10 mouse cellular contexts compared by ENCODE assay signal in genomic region chr5:91074026-91074425, GRCm38 (mm10). TPM values are rescaled to one million over a fixed set of nuclear protein-coding genes. Genes with fewer than 3 reads are reported as not detected.
A peak's percentile ranks its signal among the peaks of the same experiment; 100 is the strongest.
DNase-seq lines count a peak whose midpoint lies in the region; ATAC-seq and TF ChIP-seq lines count a peak whose summit lies in the region.
"Had no signal": no experiment of that assay in that cellular context is flagged by ENCODE, and none has a peak within 500 bp of the region (broad histone marks: within the 10 kb centered on the region; RNA-seq: fewer than 3 reads in every experiment).

No protein-coding gene starts in this region.

- no peak for TF ChIP-seq POLR2A in testis, adult 2 months (IDR thresholded peaks at IDR 0.05; ENCODE audit: control insufficient read depth, low read depth, low read length)

- no peaks in the 10 kb centered on the region for H3K27me3 ChIP-seq in testis, adult 2 months (ENCODE audit: control insufficient read depth, insufficient read depth, low read length)
- H3K27me3 ChIP-seq in heart, postnatal 0 days (ENCODE audit: control insufficient read depth, insufficient read depth, low read length): 0 out of 2 replicates have a peak, but pooled peaks cover 2% of the 10 kb centered on the region
- H3K27me3 ChIP-seq in liver, postnatal 0 days (ENCODE audit: insufficient read depth, low read length): peaks cover 11% of the 10 kb centered on the region
- 0 out of 2 replicates have a peak, but pooled peaks cover 9% of the 10 kb centered on the region for H3K27me3 ChIP-seq in stomach, embryonic 15.5 days (replicated peaks)

- TF ChIP-seq CTCF in testis, adult 2 months (IDR thresholded peaks at IDR 0.05; ENCODE audit: control insufficient read depth, insufficient read depth, insufficient replicate concordance, low read depth, low read length): no peak
- no peak for TF ChIP-seq CTCF in heart, postnatal 0 days (IDR thresholded peaks at IDR 0.05; ENCODE audit: low read depth)
- TF ChIP-seq CTCF in liver, postnatal 0 days (IDR thresholded peaks at IDR 0.05; ENCODE audit: low read depth): no peak

- H3K36me3 ChIP-seq in testis, adult 2 months (ENCODE audit: control insufficient read depth, insufficient read depth, low read length): no peaks in the 10 kb centered on the region
- no peaks in the 10 kb centered on the region for H3K36me3 ChIP-seq in heart, postnatal 0 days (replicated peaks; ENCODE audit: control insufficient read depth, insufficient read depth, low read length)
- H3K36me3 ChIP-seq in liver, postnatal 0 days (replicated peaks; ENCODE audit: insufficient read depth, low read length): no peaks in the 10 kb centered on the region
- H3K36me3 ChIP-seq in stomach, embryonic 15.5 days: no peaks in the 10 kb centered on the region

- ATAC-seq in heart, postnatal 0 days (ENCODE audit: insufficient read depth, low read depth): peak; percentile 55
- ATAC-seq in liver, postnatal 0 days: no peak
- ATAC-seq in stomach, embryonic 15.5 days (ENCODE audit: insufficient read depth, low FRiP score, low read depth): no peak
- no peak for ATAC-seq in megakaryocyte, adult 5-6 weeks (ENCODE audit: poor library complexity, severe bottlenecking)

- H3K4me2 ChIP-seq in heart, postnatal 0 days (ENCODE audit: low read depth, low read length): peak overlapping the region; percentile 67
- H3K4me2 ChIP-seq in liver, postnatal 0 days (ENCODE audit: low read depth, low read length): peak overlapping the region; percentile 32; the same call in 1 of the 2 replicates
- H3K4me2 ChIP-seq in stomach, embryonic 15.5 days: peak overlapping the region; percentile 55

- DNase-seq in testis, postnatal 14 days (ENCODE audit: low spot score): no peak
- peak; percentile 19 for DNase-seq in heart, postnatal 0 days (ENCODE audit: low spot score)
- DNase-seq in liver, postnatal 0 days: no peak
- DNase-seq in spleen, adult 12 weeks (ENCODE audit: low spot score): no peak
- no peak for DNase-seq in frontal cortex, postnatal 10 days (ENCODE audit: low spot score in 2 of 2)

- no peak overlapping the region for H3K9ac ChIP-seq in heart, postnatal 0 days (replicated peaks; ENCODE audit: low read depth, low read length)
- H3K9ac ChIP-seq in liver, postnatal 0 days (replicated peaks): no peak overlapping the region
- no peak overlapping the region for H3K9ac ChIP-seq in stomach, embryonic 15.5 days

- H3K9me3 ChIP-seq in heart, postnatal 0 days (replicated peaks; ENCODE audit: control insufficient read depth, low read length): no peaks in the 10 kb centered on the region
- no peaks in the 10 kb centered on the region for H3K9me3 ChIP-seq in liver, postnatal 0 days (ENCODE audit: low read length)
- H3K9me3 ChIP-seq in stomach, embryonic 15.5 days: no peaks in the 10 kb centered on the region

- WGBS in heart, postnatal 0 days: 29% methylated on average over 8 of the region's 8 CpGs
- WGBS in liver, postnatal 0 days (ENCODE audit: insufficient replicate concordance): 32% methylated on average over 8 of the region's 8 CpGs
- WGBS in stomach, embryonic 15.5 days: 27% methylated on average over 8 of the region's 8 CpGs

- H3K27ac ChIP-seq in testis, adult 2 months (ENCODE audit: control insufficient read depth, insufficient read depth, low read depth, low read length): peak overlapping the region; percentile 12; the same call in 1 of the 2 replicates
- peak overlapping the region; percentile 2; the same call in 1 of the 2 replicates for H3K27ac ChIP-seq in heart, postnatal 0 days (ENCODE audit: low read depth)
- no peak overlapping the region for H3K27ac ChIP-seq in liver, postnatal 0 days (ENCODE audit: low read depth)
- no peak overlapping the region for H3K27ac ChIP-seq in stomach, embryonic 15.5 days

- peaks cover 7% of the 10 kb centered on the region for H3K4me1 ChIP-seq in testis, adult 2 months (ENCODE audit: control insufficient read depth, insufficient read depth, low read length)
- peaks cover 6% of the 10 kb centered on the region; the same call in 1 of the 2 replicates for H3K4me1 ChIP-seq in heart, postnatal 0 days (ENCODE audit: control insufficient read depth, insufficient read depth)
- H3K4me1 ChIP-seq in liver, postnatal 0 days (ENCODE audit: insufficient read depth): no peaks in the 10 kb centered on the region
- peaks cover 4% of the 10 kb centered on the region for H3K4me1 ChIP-seq in stomach, embryonic 15.5 days

- peak overlapping the region; percentile 58 for H3K4me3 ChIP-seq in testis, adult 2 months (ENCODE audit: control insufficient read depth, low read depth, low read length)
- H3K4me3 ChIP-seq in heart, postnatal 0 days (ENCODE audit: low read depth, low read length): peak overlapping the region; percentile 47
- 0 out of 2 replicates have a peak overlapping the region, but pooled peaks have one; percentile 19 for H3K4me3 ChIP-seq in liver, postnatal 0 days (ENCODE audit: low read depth, low read length)
- H3K4me3 ChIP-seq in stomach, embryonic 15.5 days (replicated peaks): peak overlapping the region; percentile 39
- H3K4me3 ChIP-seq: erythroblast, embryonic 14.5 days had no signal

- no peak for TF ChIP-seq EP300 in heart, postnatal 0 days (IDR thresholded peaks at IDR 0.05; ENCODE audit: low read depth)
- no peak for TF ChIP-seq EP300 in liver, postnatal 0 days (IDR thresholded peaks at IDR 0.05; ENCODE audit: low read depth)

RNA-seq across cellular contexts. Expression of gene Ereg, which starts 0.4 kb away (rescaled TPM):
- polyA plus RNA-seq in testis, adult 2 months (2012; rRNA removed): not detected in 2 replicates
- 0.34 TPM in 1 of 2 replicates, not detected in the other for total RNA-seq in heart, postnatal 0 days (2014; rRNA removed; ENCODE audit: low replicate concordance)
- polyA plus RNA-seq in heart, postnatal 0 days (2015; fragmentation: Nextera tagmentation; extraction: Ambion mirVana): 0.04 and 0.10 TPM in 2 replicates
- polyA plus RNA-seq in liver, postnatal 0 days (2015; fragmentation: Nextera tagmentation; extraction: Ambion mirVana): 0.02 and 0.04 TPM in 2 replicates
- polyA plus RNA-seq in stomach, embryonic 15.5 days (2015; fragmentation: Nextera tagmentation; extraction: Ambion mirVana): 0.23 and 0.39 TPM in 2 replicates
- total RNA-seq in megakaryocyte, adult 5-6 weeks (2015): not detected in 2 replicates
- total RNA-seq in megakaryocyte, adult 5-6 weeks (2017): not detected in 2 replicates
- total RNA-seq: MEL had no signal
- polyA plus RNA-seq: erythroblast, embryonic 14.5 days had no signal

RNA-seq across cellular contexts. Expression of gene Epgn, which starts 46.8 kb away (rescaled TPM):
- polyA plus RNA-seq in testis, adult 2 months (2012; rRNA removed): 0.23 and 0.40 TPM in 2 replicates
- total RNA-seq in heart, postnatal 0 days (2014; rRNA removed; ENCODE audit: low replicate concordance): not detected in 2 replicates
- 0.10 and 0.12 TPM in 2 replicates for polyA plus RNA-seq in heart, postnatal 0 days (2015; fragmentation: Nextera tagmentation; extraction: Ambion mirVana)
- not detected in 2 replicates for polyA plus RNA-seq in liver, postnatal 0 days (2015; fragmentation: Nextera tagmentation; extraction: Ambion mirVana)
- polyA plus RNA-seq in stomach, embryonic 15.5 days (2015; fragmentation: Nextera tagmentation; extraction: Ambion mirVana): 0.08 and 0.15 TPM in 2 replicates
- total RNA-seq in megakaryocyte, adult 5-6 weeks (2015): not detected in 2 replicates
- not detected in 2 replicates for total RNA-seq in megakaryocyte, adult 5-6 weeks (2017)
- total RNA-seq: MEL had no signal
- polyA plus RNA-seq: erythroblast, embryonic 14.5 days had no signal

Comparison
In these comparisons a context has a peak if more than half of its experiments do, and no peak if none do; other contexts are left out.
1. H3K27ac ChIP-seq: peak in testis, adult 2 months (single experiment) and heart, postnatal 0 days (single experiment); none in liver, postnatal 0 days (single experiment) and stomach, embryonic 15.5 days (single experiment).
2. Peak in every context shown above with its lines, with median percentiles within 50 percentile points of each other: H3K4me3 ChIP-seq and H3K4me2 ChIP-seq.